Mouse (Mus musculus) brain, embryonic 14.5 days (tissue): ENCODE results near the gene Rbm24.

Experiments used
- CTCF ChIP-seq: fragments of 200-500 bp; IDR thresholded peaks from 2 replicates; pipeline ENCODE4 v1.5.1; 2012; ENCODE audit warnings: inconsistent platforms, mild to moderate bottlenecking, moderate library complexity, borderline replicate concordance; ENCODE audit not compliant: insufficient read depth, insufficient read length; ENCODE audit errors: extremely low read depth
- POLR2A ChIP-seq: fragments of 200-500 bp; IDR thresholded peaks from 2 replicates; pipeline ENCODE4 v1.6.1; 2012; ENCODE audit warnings: mild to moderate bottlenecking, inconsistent platforms, borderline replicate concordance; ENCODE audit not compliant: poor library complexity, insufficient read depth, insufficient read length, severe bottlenecking; ENCODE audit errors: extremely low read depth

- TF ChIP-seq POLR2A (no peak), CTCF (no peak)
Measured at GRCm38 (mm10) chr13:46433880-46434560, 15.8 kb downstream of the Rbm24 start.
